Mouse (Mus musculus): ENCODE data around the gene Zfp316.

The Zfp316 gene

GRCm38 (mm10) chr5:143269363-143270150, at the start of gene Zfp316:
Gene Zfp316 (minus strand): TSS chr5:143270022.
- no peak for DNase-seq (ENCODE audit: low read depth, low spot score)

DNA sequence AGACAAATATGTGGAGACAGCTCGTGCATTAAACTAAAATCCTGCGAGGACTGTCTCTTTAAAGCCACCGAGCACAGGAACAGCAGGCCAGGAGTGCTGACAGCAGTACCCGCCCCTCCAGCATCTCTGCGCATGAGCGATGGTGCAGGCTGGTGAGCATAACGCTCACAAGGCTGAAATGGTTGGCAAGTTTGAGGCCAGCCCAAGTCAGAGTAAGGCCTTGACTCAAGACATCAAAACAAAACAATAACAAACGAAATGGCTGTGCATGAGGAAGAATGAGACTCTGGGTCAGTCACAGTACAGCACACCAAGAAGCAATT, 47.4 kb upstream of the Zfp316 start:
- DNase-seq (ENCODE audit: low read depth, low spot score): no peak

- DNase-seq (ENCODE audit: low read depth, low spot score): no peak
Observed at GRCm38 (mm10) chr5:143316605-143317287, 46.9 kb upstream of the Zfp316 start.

DNA sequence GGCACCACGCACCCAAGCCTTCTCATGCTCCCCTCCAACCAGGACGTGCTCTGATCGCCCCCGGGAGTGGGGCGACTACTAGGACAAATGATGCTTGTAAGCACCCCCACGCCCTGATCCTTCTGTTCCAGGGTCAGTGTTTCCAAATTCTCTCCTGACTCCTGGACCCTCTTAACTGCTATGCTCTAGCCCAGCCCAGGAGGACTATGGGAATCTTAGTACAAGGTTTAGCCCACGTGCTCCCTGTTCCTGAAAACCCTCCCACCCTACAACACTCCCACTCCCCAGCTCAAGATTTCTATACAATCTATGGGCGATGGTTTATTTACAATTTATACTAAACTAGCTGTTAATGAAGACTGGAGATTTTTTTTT, 45.7 kb upstream of the Zfp316 start:
- DNase-seq (ENCODE audit: low read depth, low spot score): no peak

- peak; percentile 75 for DNase-seq (ENCODE audit: low read depth, low spot score)
Observed at GRCm38 (mm10) chr5:143314730-143315513, 45.1 kb upstream of the Zfp316 start, which contains the start of gene E130309D02Rik. Gene E130309D02Rik (minus strand): TSS chr5:143315360.

DNA sequence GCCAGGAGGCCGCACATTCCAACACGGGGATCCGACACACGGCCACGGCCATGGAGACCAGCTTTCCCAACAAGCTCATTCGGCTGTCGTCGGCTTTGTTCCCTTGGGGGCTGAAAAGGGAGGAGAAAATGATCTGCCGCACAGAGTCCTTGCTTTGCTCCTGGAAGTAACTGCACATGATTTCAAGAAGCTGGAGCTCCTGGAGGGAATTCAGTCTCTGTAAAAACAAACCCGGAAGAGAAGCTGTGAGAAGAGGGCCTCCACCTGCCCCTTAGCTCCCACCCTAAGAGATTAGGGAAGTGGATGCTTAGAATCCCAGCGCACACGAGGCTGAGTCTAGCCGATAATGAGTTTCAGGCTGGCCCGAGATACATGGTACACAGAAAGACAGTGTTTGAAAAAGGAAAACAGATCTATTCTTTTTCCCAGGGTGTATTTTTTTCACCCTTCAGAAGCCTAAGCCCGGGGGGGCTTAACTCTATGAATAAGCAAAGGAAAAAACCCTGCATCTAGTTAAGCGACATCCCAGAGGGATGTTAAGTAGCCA, 44.4 kb upstream of the Zfp316 start:
- no peak for DNase-seq (ENCODE audit: low read depth, low spot score)

GRCm38 (mm10) chr5:143311886-143312285, 42.1 kb upstream of the Zfp316 start:
- DNase-seq (ENCODE audit: low read depth, low spot score): peak; percentile 79

- DNase-seq (ENCODE audit: low read depth, low spot score): no peak
Observed at GRCm38 (mm10) chr5:143309916-143310315, 40.1 kb upstream of the Zfp316 start.

GRCm38 (mm10) chr5:143308825-143309224, 39.0 kb upstream of the Zfp316 start:
- DNase-seq (ENCODE audit: low read depth, low spot score): no peak

DNA sequence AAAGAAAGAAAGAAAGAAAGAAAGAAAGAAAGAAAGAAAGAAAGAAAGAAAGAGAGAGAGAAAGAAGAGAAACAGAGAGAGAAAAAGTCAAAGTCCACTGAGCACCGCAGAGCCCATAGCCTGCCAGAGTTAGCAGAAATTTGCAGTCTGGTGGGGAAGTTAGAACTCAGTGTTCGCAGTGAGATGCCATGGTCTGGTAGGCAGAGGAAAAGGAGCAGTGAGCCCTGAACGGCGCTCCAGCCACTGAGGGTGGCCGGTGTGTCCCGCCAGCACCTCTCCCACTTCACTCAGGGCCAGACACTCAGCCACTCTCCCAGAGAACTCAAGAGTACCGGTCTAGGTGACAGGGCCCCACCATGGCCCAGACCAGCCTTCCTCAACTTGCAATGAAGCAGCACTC, 34.4 kb upstream of the Zfp316 start:
- DNase-seq (ENCODE audit: low read depth, low spot score): no peak

DNA sequence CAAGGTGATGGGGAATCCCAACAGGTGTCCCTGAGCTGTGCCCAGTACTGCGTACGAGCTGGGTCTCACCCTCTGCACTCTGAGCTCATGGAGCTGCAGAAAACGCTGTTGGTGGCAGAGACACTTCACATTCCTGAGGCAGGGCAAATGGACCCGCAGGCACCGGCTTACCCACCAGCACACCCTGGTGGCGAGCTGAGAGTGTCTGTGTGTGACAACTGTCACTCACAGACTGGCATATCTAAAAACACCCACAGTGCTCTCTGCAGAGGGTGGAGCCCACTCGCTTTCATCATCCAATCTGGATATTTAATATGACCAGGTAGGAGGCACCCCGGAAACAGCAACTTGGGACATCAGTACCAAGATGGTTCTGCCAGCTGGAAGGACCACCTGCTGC, 31.5 kb upstream of the Zfp316 start:
- no peak for DNase-seq (ENCODE audit: low read depth, low spot score)

DNA sequence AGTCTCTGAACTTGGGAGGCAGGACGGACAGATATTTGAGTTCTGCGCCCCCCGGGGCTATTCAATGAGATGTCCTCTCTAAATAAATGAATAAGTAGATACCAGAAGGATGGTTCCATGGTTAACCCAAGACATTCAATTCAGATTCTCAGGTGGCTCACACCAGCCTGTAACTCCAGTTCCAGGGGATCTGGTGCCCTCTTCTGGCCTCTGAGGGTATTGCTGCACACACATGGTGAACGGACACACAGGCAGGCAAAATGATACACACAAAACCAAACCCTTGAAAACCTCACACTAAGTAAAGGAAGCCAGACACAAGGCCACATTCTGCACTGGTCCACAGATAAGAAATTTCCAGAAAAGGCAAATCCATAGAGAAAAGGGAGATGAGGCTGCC, 29.9 kb upstream of the Zfp316 start:
- DNase-seq (ENCODE audit: low read depth, low spot score): no peak

DNA sequence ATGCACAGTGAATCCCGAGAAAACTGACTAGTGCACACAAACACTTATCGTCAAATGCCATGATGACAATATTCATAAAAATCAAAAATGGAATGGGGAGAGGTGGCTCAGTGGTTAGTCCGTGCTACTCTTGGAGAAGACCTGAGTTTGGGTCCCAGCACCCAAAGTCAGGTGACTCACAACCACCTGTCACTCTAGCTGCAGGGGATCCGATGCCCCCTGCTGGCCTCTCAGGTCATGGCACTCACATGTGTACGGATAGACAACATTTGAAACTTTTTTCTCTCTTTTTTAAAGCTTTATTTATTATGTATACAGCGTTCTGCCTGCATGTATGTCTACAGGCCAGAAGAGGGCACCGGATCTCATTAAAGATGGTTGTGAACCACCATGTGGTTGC, 28.6 kb upstream of the Zfp316 start:
- no peak for DNase-seq (ENCODE audit: low read depth, low spot score)

GRCm38 (mm10) chr5:143297986-143298385, 28.2 kb upstream of the Zfp316 start:
- no peak for DNase-seq (ENCODE audit: low read depth, low spot score)

DNA sequence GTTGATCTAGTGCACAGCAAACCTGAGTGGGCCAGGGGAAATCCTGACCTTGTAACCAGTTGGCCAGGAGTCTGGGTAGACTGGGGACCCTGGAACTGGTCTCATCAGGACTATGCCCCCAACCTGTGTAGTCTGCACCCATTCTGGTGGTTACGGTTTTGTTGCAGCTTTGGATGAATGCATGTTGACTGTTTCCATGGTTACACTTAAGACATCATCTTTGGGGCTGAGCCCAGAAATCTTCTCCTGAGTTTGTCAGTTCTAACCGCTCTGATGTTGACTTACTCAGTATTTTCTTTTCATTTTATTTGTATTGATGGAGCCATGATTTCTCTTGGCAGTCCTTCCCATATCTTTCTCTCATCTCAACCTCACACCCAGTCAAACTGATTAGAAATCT, 25.5 kb upstream of the Zfp316 start:
- DNase-seq (ENCODE audit: low read depth, low spot score): no peak

GRCm38 (mm10) chr5:143294862-143295261, 25.0 kb upstream of the Zfp316 start:
- DNase-seq (ENCODE audit: low read depth, low spot score): no peak

DNA sequence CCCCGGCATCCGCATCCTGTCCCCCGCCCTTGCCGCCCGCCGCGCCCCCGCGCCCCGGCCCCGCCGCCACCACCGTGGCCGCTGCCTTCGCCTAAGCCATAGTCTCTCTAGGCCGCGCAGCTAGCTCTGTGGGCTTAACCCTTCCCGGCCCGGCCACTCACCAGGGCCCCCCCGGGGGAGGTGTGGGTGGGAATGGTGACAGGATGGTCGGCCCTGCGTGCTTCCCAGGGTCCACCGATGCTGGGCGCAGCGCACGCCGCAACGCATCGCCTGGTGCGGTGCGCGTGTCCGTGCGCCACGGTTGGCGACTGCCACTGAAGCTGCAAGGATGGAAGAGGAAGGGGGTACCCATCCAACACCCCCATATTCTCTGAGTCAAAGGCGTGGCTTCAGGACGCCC, 23.6 kb upstream of the Zfp316 start, which contains the start of gene Zfp853:
Gene Zfp853 (minus strand): TSS at position 220 of the 400 bp plus-strand sequence.
- DNase-seq (ENCODE audit: low read depth, low spot score): no peak

GRCm38 (mm10) chr5:143292879-143293278, 23.1 kb upstream of the Zfp316 start:
- DNase-seq (ENCODE audit: low read depth, low spot score): no peak

DNA sequence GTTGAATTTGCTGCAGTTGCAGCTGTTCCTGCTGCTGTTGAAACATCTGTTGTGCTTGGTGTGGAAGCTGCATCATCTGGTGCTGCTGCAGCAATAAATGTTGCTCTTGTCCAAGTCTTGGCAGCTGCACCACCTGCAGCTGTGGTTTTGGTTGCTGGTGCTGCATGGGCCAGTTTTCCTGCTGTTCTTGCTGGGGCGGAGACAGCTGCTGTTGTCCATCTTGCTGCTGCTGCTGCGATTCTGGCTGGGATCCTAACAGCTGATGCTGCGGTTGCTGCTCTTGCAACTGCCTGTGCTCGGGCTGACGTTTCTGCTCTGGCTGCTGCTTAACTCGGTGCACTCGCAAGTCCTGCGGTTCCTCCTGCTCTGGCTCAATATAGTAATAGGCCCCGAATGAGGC, 19.5 kb upstream of the Zfp316 start:
- no peak for DNase-seq (ENCODE audit: low read depth, low spot score)

- DNase-seq (ENCODE audit: low read depth, low spot score): no peak
Observed at GRCm38 (mm10) chr5:143288378-143288911, 18.6 kb upstream of the Zfp316 start.

- no peak for DNase-seq (ENCODE audit: low read depth, low spot score)
Observed at GRCm38 (mm10) chr5:143287774-143288328, 18.0 kb upstream of the Zfp316 start.

DNA sequence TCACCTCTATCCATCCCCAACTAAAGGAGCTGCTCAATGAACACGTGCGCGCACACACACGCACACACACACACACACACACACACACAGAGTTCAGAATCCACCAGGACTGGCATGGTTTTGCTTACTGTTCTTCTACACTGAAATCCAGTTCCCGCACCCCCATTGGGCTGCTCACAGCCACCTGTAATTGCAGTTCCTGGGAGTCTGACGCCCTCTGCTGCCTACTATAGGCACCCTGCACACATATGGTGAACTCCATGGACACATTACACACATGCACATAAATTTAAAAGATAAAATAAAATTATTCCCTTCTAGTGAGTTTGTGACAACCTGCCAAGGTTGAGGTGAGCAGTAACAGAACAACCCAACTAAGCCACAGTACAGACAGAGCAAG, 14.9 kb upstream of the Zfp316 start:
- DNase-seq (ENCODE audit: low read depth, low spot score): no peak
